Mouse (Mus musculus) central nervous system, embryonic 11.5 days (tissue): Measurements from ENCODE around the gene Olfr1386. TPM values are rescaled to one million over a fixed set of nuclear protein-coding genes. Genes with fewer than 3 reads are reported as not detected.

Experiments
- polyA plus RNA-seq: library from polyadenylated mRNA; depleted of rRNA; stranded (reverse); fragments of >200 nt; gene quantifications from 2 replicates; pipeline ENCODE4 v1.2.3, GENCODE M21; 2012; rRNA removed

Gene Olfr1386
- polyA plus RNA-seq: not detected in 2 replicates

DNA sequence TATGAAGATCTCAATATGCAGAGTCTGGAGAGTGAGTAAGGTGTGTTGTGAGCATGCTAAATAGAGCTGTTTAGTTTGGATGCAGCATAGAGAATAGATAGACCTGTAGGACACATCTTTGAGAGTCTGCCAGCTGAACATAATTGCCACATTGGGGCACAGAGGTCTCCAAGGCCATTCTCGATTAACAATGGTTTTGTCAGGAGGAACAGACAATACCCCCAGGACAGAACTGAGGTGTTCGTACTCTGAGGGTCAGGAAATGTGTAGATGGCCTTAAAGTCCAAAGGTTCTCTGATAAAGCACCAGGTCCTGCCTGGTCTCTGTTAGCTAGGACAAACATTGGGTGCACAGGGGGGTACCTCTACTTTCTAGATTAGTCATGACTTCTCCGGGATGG lies at the start of gene Olfr1386:
TSS of gene Olfr1386 (plus strand) at position 301 of the 400 bp plus-strand sequence.

DNA sequence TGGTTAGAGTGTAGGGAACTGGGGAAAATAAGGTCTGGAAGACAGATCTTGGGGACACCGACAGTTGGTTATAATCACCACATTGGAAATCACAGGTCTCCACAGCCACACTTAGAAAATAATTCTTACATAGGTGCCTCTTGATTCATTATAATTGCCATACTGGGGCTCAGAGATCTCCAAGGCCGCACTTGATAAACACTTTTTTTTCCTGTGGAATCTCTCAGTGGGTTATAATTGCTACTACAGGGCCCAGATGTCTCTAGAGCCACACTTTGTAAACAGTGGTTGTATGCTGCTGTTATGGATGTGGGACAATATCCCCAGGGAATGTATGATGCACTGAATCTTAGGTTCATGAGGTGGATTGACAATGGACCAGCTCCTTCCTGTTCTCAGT lies 42.1 kb upstream of the Olfr1386 start, which contains the start of gene Olfr1389:
TSS of gene Olfr1389 (plus strand) at position 301 of the 400 bp plus-strand sequence.

DNA sequence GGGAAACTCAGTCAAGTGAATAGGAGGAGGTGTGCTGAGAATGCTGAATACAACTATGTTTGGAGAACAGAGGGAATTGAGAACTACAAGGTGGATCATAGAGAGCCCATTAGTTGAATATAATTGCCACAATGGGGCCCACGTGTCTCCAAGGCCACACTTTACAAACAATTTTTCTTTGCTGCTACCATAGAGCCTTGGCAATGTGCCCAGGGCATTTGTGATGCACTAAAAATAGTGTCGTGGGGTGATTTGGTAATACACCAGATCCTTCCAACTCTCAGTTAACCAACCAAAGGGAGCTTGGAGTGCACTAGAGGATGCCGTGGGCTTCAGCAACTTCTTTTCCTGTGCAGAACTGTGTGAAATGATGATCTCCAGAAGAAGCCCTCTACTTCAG lies 28.4 kb upstream of the Olfr1386 start, which contains the start of gene Olfr1388:
TSS of gene Olfr1388 (plus strand) at position 214 of the 400 bp plus-strand sequence.

DNA sequence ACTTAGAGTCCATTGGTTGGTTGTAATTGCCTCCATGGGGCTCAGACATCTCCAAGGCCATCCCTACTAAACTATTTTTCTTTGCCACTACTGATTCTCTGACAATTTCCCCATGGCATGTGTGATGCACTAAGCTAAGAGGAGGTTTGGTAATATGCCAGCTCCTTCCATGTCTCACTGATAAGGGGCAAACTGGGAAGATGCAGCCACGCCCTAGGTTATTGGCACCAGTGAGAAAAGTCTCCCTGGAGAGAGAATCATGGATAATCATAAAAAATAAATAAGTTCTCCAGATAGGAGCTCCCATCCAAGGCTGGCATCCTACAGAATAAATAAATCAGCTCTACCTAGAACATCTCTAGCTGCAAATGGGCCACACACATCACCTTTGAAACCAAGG lies 9.8 kb upstream of the Olfr1386 start, which contains the start of gene Olfr1387:
TSS of gene Olfr1387 (plus strand) at position 301 of the 400 bp plus-strand sequence.

DNA sequence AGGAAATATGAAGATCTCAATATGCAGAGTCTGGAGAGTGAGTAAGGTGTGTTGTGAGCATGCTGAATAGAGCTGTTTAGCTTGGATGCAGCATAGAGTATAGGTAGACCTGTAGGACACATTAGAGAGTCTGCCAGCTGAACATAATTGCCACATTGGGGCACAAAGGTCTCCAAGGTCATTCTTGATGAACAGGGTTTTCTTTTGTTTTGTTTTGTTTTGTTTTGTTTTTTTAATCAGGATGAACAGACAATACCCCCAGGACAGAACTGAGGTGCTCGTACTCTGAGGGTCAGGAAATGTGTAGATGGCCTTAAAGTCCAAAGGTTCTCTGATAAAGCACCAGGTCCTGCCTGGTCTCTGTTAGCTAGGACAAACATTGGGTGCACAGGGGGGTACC lies 23.9 kb downstream of the Olfr1386 start, which contains the start of gene Olfr1385:
TSS of gene Olfr1385 (plus strand) at position 301 of the 400 bp plus-strand sequence.

DNA sequence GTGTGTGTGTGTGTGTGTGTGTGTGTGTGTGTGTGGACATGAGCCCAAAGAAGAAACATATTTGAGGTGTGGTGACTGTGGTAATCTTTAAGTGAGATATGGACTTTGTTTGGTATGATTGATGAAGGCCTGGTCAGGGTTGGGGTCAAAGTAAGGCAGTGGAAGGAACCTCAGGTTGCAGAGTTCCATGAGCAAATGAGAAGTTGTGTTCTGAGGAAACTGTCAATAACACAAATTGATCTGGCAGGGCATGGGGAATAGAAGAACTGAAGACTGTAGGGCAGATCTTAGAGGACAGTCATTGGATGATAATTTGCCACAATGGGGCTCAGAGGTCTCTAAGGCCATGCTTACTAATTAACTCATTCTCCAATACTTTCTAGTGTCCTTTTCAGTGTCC lies 54.5 kb downstream of the Olfr1386 start, which contains the start of gene Olfr1383:
TSS of gene Olfr1383 (plus strand) at position 301 of the 400 bp plus-strand sequence.

Other genes with a start within 250 kb of the Olfr1386 start
- 43.1 and 45.5 TPM in 2 replicates for gene Mgat1, start 220.9 kb upstream of the Olfr1386 start, polyA plus RNA-seq
- gene Olfr1393, start 186.7 kb upstream of the Olfr1386 start, polyA plus RNA-seq: 0.06 and 0.17 TPM in 2 replicates
- gene Olfr1392, start 179.8 kb upstream of the Olfr1386 start, polyA plus RNA-seq: 0.05 and 0.20 TPM in 2 replicates
- gene Olfr10, start 160.3 kb upstream of the Olfr1386 start, polyA plus RNA-seq: not detected in 2 replicates
- gene Olfr1391, start 142.3 kb upstream of the Olfr1386 start, polyA plus RNA-seq: not detected in 2 replicates
- not detected in 2 replicates for gene Olfr1390, start 129.9 kb upstream of the Olfr1386 start, polyA plus RNA-seq
- gene Olfr1389, start 42.0 kb upstream of the Olfr1386 start, polyA plus RNA-seq: not detected in 2 replicates
- 0.09 and 0.13 TPM in 2 replicates for gene Olfr1388, start 28.4 kb upstream of the Olfr1386 start, polyA plus RNA-seq
- gene Olfr1387, start 9.7 kb upstream of the Olfr1386 start, polyA plus RNA-seq: not detected in 2 replicates
- gene Olfr1385, start 24.0 kb downstream of the Olfr1386 start, polyA plus RNA-seq: not detected in 2 replicates
- gene Olfr1384, start 41.7 kb downstream of the Olfr1386 start, polyA plus RNA-seq: not detected in 2 replicates
- not detected in 2 replicates for gene Olfr1383, start 54.6 kb downstream of the Olfr1386 start, polyA plus RNA-seq
- not detected in 2 replicates for gene Olfr1382, start 63.2 kb downstream of the Olfr1386 start, polyA plus RNA-seq
- gene Olfr1381, start 78.4 kb downstream of the Olfr1386 start, polyA plus RNA-seq: not detected in 2 replicates
- gene Olfr1380, start 91.8 kb downstream of the Olfr1386 start, polyA plus RNA-seq: not detected in 2 replicates
- gene Flt4, start 144.2 kb downstream of the Olfr1386 start, polyA plus RNA-seq: 2.7 and 4.2 TPM in 2 replicates
- gene Scgb3a1, start 198.6 kb downstream of the Olfr1386 start, polyA plus RNA-seq: 0.25 TPM in 1 of 2 replicates, not detected in the other
- 80.1 and 101 TPM in 2 replicates for gene Cnot6, start 247.7 kb downstream of the Olfr1386 start, polyA plus RNA-seq